Mouse (Mus musculus) lung, adult 2 months (tissue): ENCODE results near the gene Gm20388.

Experiments used
- CTCF ChIP-seq: fragments of 200-500 bp; IDR thresholded peaks from 2 replicates; pipeline ENCODE4 v1.5.1; 2011; ENCODE audit warnings: mild to moderate bottlenecking, low read length, control low read depth; ENCODE audit not compliant: insufficient read depth
- POLR2A ChIP-seq: fragments of 200-500 bp; IDR thresholded peaks from 2 replicates; pipeline ENCODE4 v1.6.1; 2011; ENCODE audit warnings: low read depth, mild to moderate bottlenecking, control low read depth, low read length, borderline replicate concordance; ENCODE audit errors: extremely low read depth

DNA sequence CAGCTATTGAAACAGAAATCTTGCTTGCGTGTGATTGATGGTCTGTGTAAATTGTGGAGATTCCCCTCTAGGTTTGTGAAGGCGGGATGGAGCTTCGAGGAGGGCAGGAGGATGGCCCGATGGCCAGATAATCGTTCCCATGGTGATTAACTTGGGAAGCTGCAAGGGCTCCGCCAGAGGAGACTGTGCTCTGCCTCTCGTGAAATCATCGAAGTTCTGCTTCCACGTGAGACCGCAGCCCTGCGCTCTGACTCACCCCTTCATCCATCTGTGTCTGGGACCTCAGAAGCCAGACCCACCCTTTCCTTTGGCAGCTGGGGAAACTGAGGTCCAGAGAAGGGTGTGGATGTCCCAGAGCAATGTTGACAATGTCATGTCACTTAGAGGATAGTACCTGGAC, 2201.1 kb downstream of the Gm20388 start:
- TF ChIP-seq POLR2A (no peak), CTCF (no peak)
